Mouse (Mus musculus) stomach, postnatal 0 days (tissue): ENCODE measurements around the gene Cox4i1. TPM values are rescaled to one million over a fixed set of nuclear protein-coding genes. Genes with fewer than 3 reads are reported as not detected.
A peak's percentile ranks its signal among the peaks of the same experiment; 100 is the strongest.

ENCODE experiments used
- ATAC-seq: fragments of 200-750 bp; cut with Nextera tagmentation; 2 replicates; pipeline ENCODE4 v1.8.0; 2017; ENCODE audit not compliant: low FRiP score, low TSS enrichment
- DNase-seq: peaks from one replicate; pipeline ENCODE4 v3.0.0-alpha.2; 2016; ENCODE audit warnings: low spot score
- H3K27ac ChIP-seq: fragments of 300-500 bp; sonication (generic); replicated peaks from 2 replicates; pipeline ENCODE4 v1.5.1; 2014; ENCODE audit warnings: mild to moderate bottlenecking, control low read depth
- H3K27me3 ChIP-seq: fragments of 300-500 bp; sonication (generic); 2 replicates; pipeline ENCODE4 v1.6.1; 2014; ENCODE audit warnings: low read length; ENCODE audit not compliant: control insufficient read depth, insufficient read depth
- H3K36me3 ChIP-seq: fragments of 300-500 bp; sonication (generic); 2 replicates; pipeline ENCODE4 v1.6.1; 2014; ENCODE audit warnings: low read length, mixed read lengths; ENCODE audit not compliant: control insufficient read depth, insufficient read depth
- H3K4me1 ChIP-seq: fragments of 300-500 bp; sonication (generic); replicated peaks from 2 replicates; pipeline ENCODE4 v1.6.1; 2014; ENCODE audit warnings: antibody characterized with exemption; ENCODE audit not compliant: control insufficient read depth, insufficient read depth
- H3K4me2 ChIP-seq: fragments of 300-500 bp; sonication (generic); replicated peaks from 2 replicates; pipeline ENCODE4 v1.6.1; 2014; ENCODE audit warnings: low read depth, mild to moderate bottlenecking, control low read depth, moderate library complexity
- H3K4me3 ChIP-seq: fragments of 300-500 bp; sonication (generic); 2 replicates; pipeline ENCODE4 v1.5.1; 2014; ENCODE audit warnings: low read depth, low read length, control low read depth
- H3K9ac ChIP-seq: fragments of 300-500 bp; sonication (generic); 2 replicates; pipeline ENCODE4 v1.6.1; 2014; ENCODE audit warnings: mild to moderate bottlenecking, low read length, control low read depth, mixed read lengths
- H3K9me3 ChIP-seq: fragments of 300-500 bp; sonication (generic); 2 replicates; pipeline ENCODE4 v1.6.1; 2016; ENCODE audit warnings: low read length; ENCODE audit not compliant: control insufficient read depth
- CTCF ChIP-seq: IDR thresholded peaks from 2 replicates; pipeline ENCODE4 v1.5.1; 2016; ENCODE audit warnings: antibody characterized with exemption, low read depth, mild to moderate bottlenecking, moderate library complexity
- EP300 ChIP-seq: optimal IDR thresholded peaks from 2 replicates; pipeline ENCODE3; 2016; ENCODE audit warnings: antibody characterized with exemption
- WGBS: fragments of 180-500 bp; shearing (Covaris S2); extraction: QIAGEN DNeasy Blood & Tissue Kit; methylation state at CpG from one replicate; pipeline ENCODE4 v1.1.7; 2014; 5-methylcytosine and 5-hydroxymethylcytosine counted together
- polyA plus RNA-seq: library from polyadenylated mRNA; unstranded; fragments of >200 nt; fragmentation: Nextera tagmentation; extraction: Ambion mirVana; gene quantifications from 2 replicates; pipeline ENCODE4 v1.2.1, GENCODE M21; 2015

Cox4i1 gene
- polyA plus RNA-seq, 1 experiment from 2014 or later: 1,419 TPM

- TF ChIP-seq EP300: no peak
- no peak for TF ChIP-seq CTCF
- Histone ChIP-seq H3K36me3 (no peaks in the 10 kb centered on the region), H3K4me3 (peak overlapping the region; percentile 59), H3K4me1 (peaks cover 3% of the 10 kb centered on the region; the same call in 1 of the 2 replicates), H3K27ac (no peak overlapping the region), H3K9ac (peak overlapping the region; percentile 56), H3K9me3 (no peaks in the 10 kb centered on the region), H3K4me2 (peak overlapping the region; percentile 96), H3K27me3 (no peaks in the 10 kb centered on the region)
- ATAC-seq: peak; percentile 22; the same call in 1 of the 2 replicates
- WGBS: 3% methylated on average over 37 of the region's 44 CpGs
- DNase-seq: peak; percentile 39
Observed at GRCm38 (mm10) chr8:120633665-120634271, 34.3 kb upstream of the Cox4i1 start.

- H3K4me1 ChIP-seq: peaks cover 3% of the 10 kb centered on the region; the same call in 1 of the 2 replicates
- H3K9ac ChIP-seq: peak overlapping the region; percentile 56
- ATAC-seq (peak; percentile 83), DNase-seq (peak; percentile 84)
- no peaks in the 10 kb centered on the region for H3K9me3 ChIP-seq
- peak overlapping the region; percentile 96 for H3K4me2 ChIP-seq
- 1% methylated on average over 31 of the region's 42 CpGs for WGBS
- TF ChIP-seq CTCF (no peak), EP300 (no peak)
- no peaks in the 10 kb centered on the region for H3K27me3 ChIP-seq
- H3K36me3 ChIP-seq: no peaks in the 10 kb centered on the region
- peak overlapping the region; percentile 59 for H3K4me3 ChIP-seq
- no peak overlapping the region for H3K27ac ChIP-seq
Observed at GRCm38 (mm10) chr8:120634329-120634839, 33.6 kb upstream of the Cox4i1 start.

GRCm38 (mm10) chr8:120641245-120641644, 26.8 kb upstream of the Cox4i1 start:
- ATAC-seq: no peak
- Histone ChIP-seq H3K9ac (no peak overlapping the region), H3K27me3 (no peaks in the 10 kb centered on the region), H3K9me3 (no peaks in the 10 kb centered on the region), H3K4me1 (no peaks in the 10 kb centered on the region), H3K27ac (no peak overlapping the region), H3K36me3 (no peaks in the 10 kb centered on the region), H3K4me3 (no peak overlapping the region), H3K4me2 (no peak overlapping the region)
- no peak for DNase-seq
- TF ChIP-seq EP300 (no peak), CTCF (no peak)
- 43% methylated on average over 8 of the region's 8 CpGs for WGBS

- ATAC-seq (no peak), DNase-seq (no peak)
- Histone ChIP-seq H3K9ac (no peak overlapping the region), H3K27ac (no peak overlapping the region), H3K9me3 (no peaks in the 10 kb centered on the region), H3K4me3 (no peak overlapping the region), H3K4me1 (no peaks in the 10 kb centered on the region), H3K27me3 (no peaks in the 10 kb centered on the region), H3K36me3 (no peaks in the 10 kb centered on the region), H3K4me2 (no peak overlapping the region)
- WGBS: 70% methylated on average over 10 of the region's 10 CpGs
- TF ChIP-seq EP300 (no peak), CTCF (peak; percentile 31)
Observed at GRCm38 (mm10) chr8:120642031-120642662, 25.9 kb upstream of the Cox4i1 start.

GRCm38 (mm10) chr8:120644663-120645062, 23.4 kb upstream of the Cox4i1 start:
- Histone ChIP-seq H3K4me3 (no peak overlapping the region), H3K27me3 (no peaks in the 10 kb centered on the region), H3K27ac (0 out of 2 replicates have a peak overlapping the region, but pooled peaks have one; percentile 45), H3K4me2 (no peak overlapping the region), H3K4me1 (no peaks in the 10 kb centered on the region), H3K9ac (no peak overlapping the region), H3K9me3 (no peaks in the 10 kb centered on the region), H3K36me3 (no peaks in the 10 kb centered on the region)
- ATAC-seq (peak; percentile 49), DNase-seq (no peak)
- 57% methylated on average over 7 of the region's 7 CpGs for WGBS
- no peak for TF ChIP-seq EP300
- TF ChIP-seq CTCF: no peak

GRCm38 (mm10) chr8:120647532-120647931, 20.5 kb upstream of the Cox4i1 start, which contains the start of gene 1190005I06Rik:
Gene 1190005I06Rik, minus strand, starts transcription at chr8:120647632.
- 55% methylated on average over 7 of the region's 7 CpGs for WGBS
- no peaks in the 10 kb centered on the region for H3K9me3 ChIP-seq
- DNase-seq: no peak

More at GRCm38 (mm10) chr8:120647532-120647931, 20.5 kb upstream of the Cox4i1 start, which contains the start of gene 1190005I06Rik:
- H3K27me3 ChIP-seq: no peaks in the 10 kb centered on the region
- H3K4me1 ChIP-seq: no peaks in the 10 kb centered on the region
- H3K9ac ChIP-seq: no peak within 1 kb of the TSS
- no peaks in the 10 kb centered on the region for H3K36me3 ChIP-seq
- no peak within 1 kb of the TSS for H3K4me2 ChIP-seq
- TF ChIP-seq EP300 (no peak), CTCF (no peak)
- H3K27ac ChIP-seq: no peak within 1 kb of the TSS
- no peak for ATAC-seq
- H3K4me3 ChIP-seq: no peak within 1 kb of the TSS
